Mouse (Mus musculus) cerebellum, adult 11-12 months (tissue): ENCODE measurements around the gene Gpatch3.

Experiments
- DNase-seq: peaks from one replicate; pipeline ENCODE4 v3.0.0; 2022

Gpatch3 gene

GRCm38 (mm10) chr4:133592570-133592969 is 18.0 kb downstream of the Gpatch3 start:
- DNase-seq = no peak

DNA sequence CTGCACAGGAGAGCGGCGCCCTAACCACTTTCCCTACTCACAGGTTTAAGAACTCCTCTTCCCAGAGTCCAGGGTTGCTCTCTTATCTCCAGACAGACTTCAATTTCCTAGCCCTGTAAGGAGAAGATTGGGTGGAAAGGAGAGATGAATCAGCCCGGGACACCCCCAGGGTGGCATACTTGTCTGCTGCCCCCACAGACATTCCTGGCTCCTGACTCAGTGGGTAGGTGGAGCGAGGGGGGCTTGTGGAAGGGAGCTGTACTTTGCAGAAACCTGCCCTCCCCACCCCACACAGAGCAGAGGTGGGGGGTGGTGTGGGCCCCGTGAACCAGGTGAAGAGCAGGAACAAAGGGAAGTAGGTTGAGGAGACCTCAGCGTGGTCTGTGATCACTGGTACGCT is 21.0 kb downstream of the Gpatch3 start:
- DNase-seq = no peak

DNA sequence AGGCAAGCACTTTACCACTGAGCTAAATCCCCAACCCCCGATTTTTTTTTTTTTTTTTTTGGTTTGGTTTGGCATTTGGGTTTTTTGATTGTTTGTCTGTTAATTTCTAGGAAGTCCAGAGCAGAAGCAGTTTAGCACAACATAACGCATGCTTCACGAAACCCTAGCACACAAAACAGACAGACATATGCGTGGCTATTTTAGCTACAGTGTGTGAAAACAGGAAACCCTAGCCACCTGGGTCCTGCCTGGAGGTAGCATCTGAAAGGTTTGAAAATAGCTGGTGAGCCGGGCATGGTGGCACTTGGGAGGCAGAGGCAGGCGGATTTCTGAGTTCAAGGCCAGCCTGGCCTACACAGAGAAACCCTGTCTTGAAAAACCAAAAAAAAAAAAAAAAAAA is 21.5 kb downstream of the Gpatch3 start:
- DNase-seq = no peak

- DNase-seq = no peak
These were observed 24.1 kb downstream of the Gpatch3 start for GRCm38 (mm10) chr4:133598616-133599015.

GRCm38 (mm10) chr4:133599116-133599515 is 24.6 kb downstream of the Gpatch3 start:
- DNase-seq = no peak

- DNase-seq = peak; percentile 65
These were observed 25.1 kb downstream of the Gpatch3 start for GRCm38 (mm10) chr4:133599571-133600073.

- DNase-seq = no peak
These were observed 25.8 kb downstream of the Gpatch3 start for GRCm38 (mm10) chr4:133600306-133600705.

- no peak for DNase-seq
These were observed 27.2 kb downstream of the Gpatch3 start, which contains the start of gene Sfn for GRCm38 (mm10) chr4:133601721-133602218. Sfn (minus strand) TSS chr4:133602168.

DNA sequence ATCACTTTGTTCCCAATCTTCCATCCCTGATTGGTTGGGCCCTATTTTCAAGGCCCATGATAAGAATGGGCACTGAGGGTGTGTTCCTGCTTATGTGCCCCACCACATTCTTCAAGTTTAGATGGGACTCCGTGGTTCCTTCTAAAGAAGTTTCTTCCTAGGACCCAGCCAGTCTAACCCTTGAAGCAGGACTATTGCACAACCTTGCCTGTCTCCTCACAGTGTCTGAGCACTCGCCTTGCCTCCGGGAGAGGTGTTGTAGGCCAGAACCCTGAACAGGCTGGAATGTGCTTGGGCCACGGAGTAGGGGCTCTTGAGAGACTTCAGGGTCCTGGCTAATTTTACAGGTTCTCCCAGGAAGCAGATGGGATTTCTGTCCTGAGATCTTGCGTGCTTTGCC is 28.5 kb downstream of the Gpatch3 start:
- no peak for DNase-seq

DNA sequence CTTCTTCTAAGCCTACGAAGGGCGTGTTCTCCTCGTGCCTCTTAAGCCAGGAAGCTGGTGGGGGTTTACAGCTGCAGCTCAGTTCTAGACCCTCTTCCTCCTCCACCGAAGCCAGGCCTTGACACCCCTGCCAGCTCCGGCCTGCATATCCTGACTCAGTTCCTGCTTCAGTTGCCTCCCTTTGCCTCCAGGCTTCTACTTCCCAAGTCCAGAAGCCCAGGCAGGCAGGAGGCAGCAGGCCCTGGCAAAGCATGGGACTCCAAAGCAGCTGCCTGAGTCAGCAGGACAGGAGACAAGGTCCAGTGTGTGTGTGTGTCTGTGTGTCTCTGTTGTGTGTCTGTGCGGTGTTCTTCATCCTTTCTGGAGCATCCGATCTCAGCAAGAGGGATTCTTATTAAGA is 29.6 kb downstream of the Gpatch3 start:
- DNase-seq = no peak

- no peak for DNase-seq
These were observed 30.3 kb downstream of the Gpatch3 start for GRCm38 (mm10) chr4:133604856-133605255.

DNA sequence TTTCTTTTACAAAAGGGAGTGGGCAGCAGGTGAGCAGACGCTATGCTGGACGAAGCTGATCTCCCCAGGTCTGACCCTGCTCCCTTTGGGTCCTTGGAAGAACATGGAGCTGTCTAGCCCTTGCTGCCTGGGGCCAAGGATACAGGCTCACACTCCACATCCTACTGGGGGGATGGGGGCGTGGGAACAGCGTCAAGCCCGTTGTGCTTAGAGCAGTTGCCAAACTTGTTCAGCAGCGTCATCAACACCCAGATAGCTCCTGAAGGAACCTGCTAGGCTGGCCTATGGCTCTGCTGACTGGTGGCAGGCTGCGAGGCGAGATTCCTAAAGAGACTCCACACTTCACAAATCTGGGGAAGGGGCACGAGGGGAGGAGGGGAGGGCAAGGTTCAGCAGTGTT is 30.8 kb downstream of the Gpatch3 start:
- DNase-seq = no peak

GRCm38 (mm10) chr4:133607284-133607683 is 32.7 kb downstream of the Gpatch3 start:
- no peak for DNase-seq

DNA sequence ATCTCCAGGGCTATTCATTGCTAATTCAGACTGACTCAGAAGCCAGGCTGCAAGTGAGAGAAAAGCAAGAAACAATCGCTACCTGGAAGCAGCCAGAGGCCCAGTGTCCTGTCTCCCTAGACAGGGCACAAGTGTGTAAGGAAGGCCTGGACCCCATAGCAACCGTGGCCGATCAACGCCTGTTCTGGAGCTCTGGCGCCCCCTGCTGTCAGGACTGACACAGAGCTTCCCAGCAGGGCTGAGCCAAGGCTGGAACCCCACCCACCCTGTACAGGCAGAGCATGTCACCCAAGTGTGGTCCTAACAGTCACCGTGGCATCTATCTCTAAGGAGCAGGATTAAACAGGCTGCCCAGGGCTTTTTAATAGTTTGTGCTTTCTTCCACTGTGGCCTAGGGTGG is 35.2 kb downstream of the Gpatch3 start:
- DNase-seq = peak; percentile 56

- DNase-seq = no peak
These were observed 37.3 kb downstream of the Gpatch3 start for GRCm38 (mm10) chr4:133611815-133612214.

GRCm38 (mm10) chr4:133612416-133612815 is 37.9 kb downstream of the Gpatch3 start:
- no peak for DNase-seq

DNA sequence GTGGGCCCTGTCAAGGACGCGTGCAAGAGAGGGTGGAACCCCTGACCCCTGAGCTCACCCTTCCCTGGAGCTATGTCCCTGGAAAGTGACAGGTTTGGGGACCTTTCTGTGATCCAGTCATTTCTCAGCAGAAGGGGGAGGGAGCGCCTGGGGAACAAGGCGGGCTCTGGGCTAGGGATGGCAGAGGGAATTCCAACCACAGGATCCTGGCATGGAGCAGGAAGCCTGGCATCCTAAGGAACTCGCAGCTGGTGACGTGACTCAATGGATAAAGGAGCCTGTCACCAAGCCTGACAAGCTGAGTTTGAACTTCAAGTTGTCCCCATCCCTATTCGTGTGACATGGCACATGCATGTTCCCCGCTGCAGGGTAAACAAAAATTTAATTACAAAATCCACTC is 38.5 kb downstream of the Gpatch3 start:
- DNase-seq = no peak

GRCm38 (mm10) chr4:133613867-133614266 is 39.3 kb downstream of the Gpatch3 start:
- DNase-seq = no peak

DNA sequence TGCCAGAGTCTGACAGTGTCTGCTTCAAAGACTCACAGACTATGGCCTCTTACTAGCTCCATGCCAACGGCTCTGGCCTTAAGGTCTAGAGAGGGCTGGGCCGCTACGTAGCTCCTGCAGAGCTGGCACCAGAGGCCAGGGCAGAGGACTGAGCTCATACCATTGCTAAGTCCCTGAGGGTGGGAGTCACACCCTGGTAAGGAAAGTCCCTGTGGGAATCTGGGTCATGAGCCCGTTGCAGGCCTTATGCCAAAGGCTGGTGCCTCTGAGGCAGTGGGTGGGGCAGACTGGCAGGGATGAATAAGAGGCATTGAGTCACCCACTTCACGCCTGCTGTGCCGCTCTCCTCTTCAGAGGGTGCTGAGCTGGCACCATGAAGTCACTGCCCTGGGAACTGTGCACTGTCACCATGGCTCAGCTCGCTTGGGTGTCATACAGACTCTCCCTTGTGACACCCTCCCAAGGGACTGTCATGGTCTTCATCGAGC is 39.8 kb downstream of the Gpatch3 start:
- no peak for DNase-seq

DNA sequence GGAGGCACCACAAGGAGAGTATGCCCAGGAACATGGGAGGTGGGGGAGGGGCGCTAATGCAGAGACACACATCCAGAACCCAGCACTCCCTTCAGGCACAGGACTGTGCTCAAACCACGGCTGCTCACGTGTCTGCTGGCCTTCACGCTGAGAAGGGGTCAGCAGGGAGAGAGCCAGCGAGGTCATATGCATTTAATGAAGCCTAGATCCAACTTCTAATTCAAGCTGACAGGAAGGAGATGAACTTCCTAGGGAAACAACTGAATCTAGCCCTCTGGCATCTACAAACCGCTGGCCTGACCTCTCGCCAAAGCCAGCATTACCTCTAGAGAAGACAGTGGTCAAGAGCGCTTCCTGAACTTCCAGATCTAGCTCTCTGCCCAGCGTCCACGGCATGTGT is 40.9 kb downstream of the Gpatch3 start:
- DNase-seq = no peak

DNA sequence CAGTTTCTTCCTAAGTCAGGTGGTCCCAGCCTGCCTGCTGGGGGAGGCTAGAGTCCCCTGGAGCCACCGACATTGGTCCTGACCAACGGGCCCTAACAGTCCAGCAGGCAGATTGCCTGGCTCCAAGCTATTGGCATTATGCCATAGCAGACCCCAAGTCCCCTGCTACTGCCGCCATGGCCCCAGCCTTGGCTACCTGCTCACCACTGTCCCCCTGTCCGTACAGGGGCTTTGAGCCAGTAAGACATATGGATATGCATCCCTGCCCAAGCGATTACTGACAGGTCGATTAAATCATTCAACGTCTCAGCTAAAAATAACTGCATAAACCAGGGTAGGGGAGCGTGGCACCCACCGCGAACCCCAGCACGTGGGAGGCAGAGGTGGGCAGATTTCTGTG is 43.4 kb downstream of the Gpatch3 start:
- DNase-seq = peak; percentile 15

DNA sequence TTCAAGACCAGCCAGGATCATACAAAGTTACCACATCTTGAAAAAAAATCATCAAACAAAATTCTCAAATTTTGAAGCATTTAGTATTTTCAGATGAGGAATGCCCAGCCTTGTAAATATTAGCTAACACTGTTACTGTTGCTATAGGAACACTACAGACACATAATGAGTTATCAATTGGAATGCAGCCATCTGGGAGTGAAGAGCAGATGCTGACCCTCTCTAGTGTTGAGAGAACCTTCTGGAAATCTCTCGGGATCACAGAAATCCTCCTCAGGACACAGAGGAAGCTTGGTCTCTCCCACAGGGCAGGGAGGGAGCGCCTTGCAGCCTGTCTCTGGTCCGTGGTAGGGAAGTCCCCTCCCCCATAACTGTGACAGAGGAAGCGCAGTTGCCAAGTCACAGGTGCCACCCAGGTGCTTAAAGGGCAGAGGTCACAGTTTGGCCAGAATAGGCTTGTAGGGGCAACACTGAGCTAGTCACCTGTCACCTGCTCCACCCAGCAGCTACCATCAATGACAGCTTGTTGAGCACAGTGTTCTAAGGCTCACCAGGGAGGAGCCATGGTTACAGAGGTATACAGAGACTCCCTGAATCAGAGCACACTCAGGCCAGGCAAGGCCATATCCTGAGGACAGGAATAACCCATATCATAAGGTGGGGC is 45.1 kb downstream of the Gpatch3 start:
- no peak for DNase-seq

- DNase-seq = no peak
These were observed 46.1 kb downstream of the Gpatch3 start for GRCm38 (mm10) chr4:133620668-133621067.

DNA sequence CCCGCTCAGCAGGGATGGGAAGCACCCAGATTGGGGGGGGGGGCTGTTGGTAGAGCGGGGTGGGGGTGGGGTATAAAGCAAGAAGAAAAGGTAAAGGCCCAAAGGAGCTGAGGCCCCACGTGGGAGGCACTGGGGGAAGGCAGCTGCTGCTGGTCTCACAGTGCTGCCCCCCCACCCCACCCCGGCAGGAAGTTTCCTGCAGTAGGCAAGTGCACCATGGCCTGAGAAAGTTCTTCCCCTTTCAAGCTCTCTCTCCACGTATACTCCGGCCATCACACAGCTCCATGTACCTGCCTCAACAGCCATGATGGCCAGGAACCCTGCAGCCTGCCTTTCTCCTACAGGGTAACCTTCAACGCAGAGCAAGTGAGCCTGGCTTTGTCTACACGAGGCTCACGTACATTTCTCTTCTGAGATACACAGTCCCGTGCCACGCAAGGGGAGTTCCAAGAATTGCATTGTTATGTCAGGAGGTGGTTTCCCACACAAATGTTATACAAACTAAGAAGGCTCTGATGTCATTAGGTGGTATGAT is 47.7 kb downstream of the Gpatch3 start:
- no peak for DNase-seq

DNA sequence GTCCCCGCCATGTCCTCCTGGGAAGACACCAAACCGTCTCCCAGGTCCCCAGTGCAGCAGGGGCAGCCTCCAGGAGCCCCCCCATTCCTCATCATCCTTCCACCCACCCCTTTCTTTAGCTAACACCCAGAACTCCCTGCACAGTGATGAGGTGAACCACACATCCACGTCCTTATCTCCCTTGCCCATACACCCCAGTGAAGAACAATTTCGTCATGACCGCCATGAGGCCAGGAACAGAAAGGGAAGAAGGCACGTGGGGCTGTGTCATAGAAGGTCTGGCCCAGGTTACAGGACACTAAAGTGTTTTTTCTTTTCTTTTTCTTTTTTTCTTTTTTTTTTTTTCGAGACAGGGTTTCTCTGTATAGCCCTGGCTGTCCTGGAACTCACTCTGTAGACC is 50.3 kb downstream of the Gpatch3 start:
- no peak for DNase-seq
